11 mouse cellular contexts compared by ENCODE assay signal in the genomic region with DNA sequence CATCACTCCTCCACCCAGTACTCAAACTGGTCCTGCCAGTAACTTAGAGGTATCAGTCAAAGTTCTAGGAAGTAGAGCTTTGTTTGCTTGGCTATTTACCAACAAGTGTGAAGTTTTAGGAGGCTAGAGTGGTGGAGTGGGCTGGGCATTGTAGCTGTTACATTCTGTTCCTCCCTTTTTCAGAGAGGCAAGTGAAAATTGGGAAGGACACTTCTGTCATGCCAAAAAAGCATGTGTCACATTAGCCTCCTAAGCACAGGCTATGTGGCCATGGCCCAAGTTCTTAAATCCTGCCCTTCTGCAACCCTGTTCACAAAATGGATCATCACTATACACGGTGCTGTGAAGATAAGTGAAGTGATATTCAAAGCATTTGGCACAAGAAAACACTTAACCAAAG. TPM values are rescaled to one million over a fixed set of nuclear protein-coding genes. Genes with fewer than 3 reads are reported as not detected.
A peak's percentile ranks its signal among the peaks of the same experiment; 100 is the strongest.
DNase-seq lines count a peak whose midpoint lies in the region; ATAC-seq lines count a peak whose summit lies in the region.
"Had no signal": no experiment of that assay in that cellular context is flagged by ENCODE, and none has a peak within 500 bp of the region (broad histone marks: within the 10 kb centered on the region; RNA-seq: fewer than 3 reads in every experiment).

No protein-coding gene starts in this region.

- 79% methylated on average over 1 of the region's 1 CpGs for WGBS in kidney, embryonic 15.5 days
- WGBS in embryonic facial prominence, embryonic 14.5 days: 69% methylated on average over 1 of the region's 1 CpGs

- intact Hi-C loops in left cerebral cortex, postnatal 36 days (cut with DNase I): no loop called here

- no peak overlapping the region for H3K9ac ChIP-seq in kidney, embryonic 15.5 days
- no peak overlapping the region for H3K9ac ChIP-seq in embryonic facial prominence, embryonic 14.5 days (ENCODE audit: low read depth, low read length)
- H3K9ac ChIP-seq: heart, embryonic 12.5 days; limb, embryonic 12.5 days had no signal

- peak; percentile 55 for DNase-seq in cerebellum, adult 9-10 months
- no peak for DNase-seq in cerebellum, postnatal 25 days
- no peak for DNase-seq in kidney, postnatal 14 days
- DNase-seq in embryonic facial prominence, embryonic 14.5 days (ENCODE audit: low spot score): no peak
- peak; percentile 55 for DNase-seq in lung, postnatal 36 days
- DNase-seq in left cerebral cortex, postnatal 36 days (ENCODE audit: low spot score in 2 of 2): no peak
- no peak for DNase-seq in ovary, postnatal 36 days (ENCODE audit: low spot score)

- H3K27me3 ChIP-seq in kidney, embryonic 15.5 days: no peaks in the 10 kb centered on the region
- H3K27me3 ChIP-seq in embryonic facial prominence, embryonic 14.5 days (replicated peaks; ENCODE audit: control insufficient read depth, insufficient read depth, low read length): no peaks in the 10 kb centered on the region
- H3K27me3 ChIP-seq: heart, embryonic 12.5 days; limb, embryonic 12.5 days had no signal

- H3K4me1 ChIP-seq in kidney, embryonic 15.5 days: peaks cover 21% of the 10 kb centered on the region
- peaks cover 15% of the 10 kb centered on the region for H3K4me1 ChIP-seq in embryonic facial prominence, embryonic 14.5 days (ENCODE audit: control insufficient read depth, insufficient read depth, low read length)

- no peak overlapping the region for H3K4me3 ChIP-seq in kidney, embryonic 15.5 days (replicated peaks)
- no peak overlapping the region for H3K4me3 ChIP-seq in embryonic facial prominence, embryonic 14.5 days (ENCODE audit: low read depth, low read length)
- H3K4me3 ChIP-seq: heart, embryonic 12.5 days; limb, embryonic 12.5 days had no signal

- 0 out of 2 replicates have a peak overlapping the region, but pooled peaks have one; percentile 22 for H3K4me2 ChIP-seq in kidney, embryonic 15.5 days
- H3K4me2 ChIP-seq in embryonic facial prominence, embryonic 14.5 days (ENCODE audit: low read depth, low read length): no peak overlapping the region
- H3K4me2 ChIP-seq: limb, embryonic 12.5 days; midbrain, embryonic 11.5 days had no signal

- no peaks in the 10 kb centered on the region for H3K9me3 ChIP-seq in kidney, embryonic 15.5 days (replicated peaks)
- no peaks in the 10 kb centered on the region for H3K9me3 ChIP-seq in embryonic facial prominence, embryonic 14.5 days (ENCODE audit: control insufficient read depth, low read length)
- H3K9me3 ChIP-seq: heart, embryonic 12.5 days; limb, embryonic 12.5 days had no signal

- no peak for ATAC-seq in kidney, embryonic 15.5 days (replicated peaks; ENCODE audit: low FRiP score)
- no peak for ATAC-seq in embryonic facial prominence, embryonic 14.5 days (ENCODE audit: low read depth)

- peak overlapping the region; percentile 83 for H3K27ac ChIP-seq in kidney, embryonic 15.5 days
- 0 out of 2 replicates have a peak overlapping the region, but pooled peaks have one; percentile 72 for H3K27ac ChIP-seq in embryonic facial prominence, embryonic 14.5 days (replicated peaks; ENCODE audit: low read depth, low read length)

- peaks cover 62% of the 10 kb centered on the region for H3K36me3 ChIP-seq in kidney, embryonic 15.5 days
- H3K36me3 ChIP-seq in embryonic facial prominence, embryonic 14.5 days (ENCODE audit: control insufficient read depth, insufficient read depth, low read length): peaks cover 42% of the 10 kb centered on the region

RNA-seq across cellular contexts. Expression of a gene that starts 34.4 kb away (rescaled TPM):
- 15.9 and 18.5 TPM in 2 replicates for polyA plus RNA-seq in kidney, embryonic 15.5 days (2015; fragmentation: Nextera tagmentation; extraction: Ambion mirVana)
- 12.5 and 12.9 TPM in 2 replicates for polyA plus RNA-seq in embryonic facial prominence, embryonic 14.5 days (2014; fragmentation: Nextera tagmentation; extraction: Ambion mirVana)
- 1 to 10 TPM in 1 of 2 experiments, under 1 TPM in 1; 0.77 to 1.4 TPM for total RNA-seq in left cerebral cortex, postnatal 36 days (2021)

Comparison
In these comparisons a context has a peak if more than half of its experiments do, and no peak if none do; other contexts are left out.
1. DNase-seq: peak in cerebellum, adult 9-10 months (single experiment) and lung, postnatal 36 days (single experiment); none in cerebellum, postnatal 25 days (0 of 2), kidney, postnatal 14 days (single experiment), embryonic facial prominence, embryonic 14.5 days (single experiment), left cerebral cortex, postnatal 36 days (0 of 2) and ovary, postnatal 36 days (single experiment).